Mouse (Mus musculus): ENCODE measurements around the gene Gm12166. TPM values are rescaled to one million over a fixed set of nuclear protein-coding genes. Genes with fewer than 3 reads are reported as not detected.

Gene Gm12166
- polyA plus RNA-seq, 1 experiment: 9.4 TPM

- Histone ChIP-seq H3K27ac (ENCODE audit: insufficient read depth, low read length) (no peak overlapping the region), H3K4me3 (ENCODE audit: extremely low read depth, insufficient read depth, insufficient read length) (no peak overlapping the region), H3K36me3 (ENCODE audit: control insufficient read depth, insufficient read depth, low read length) (no peaks in the 10 kb centered on the region), H3K27me3 (ENCODE audit: control insufficient read depth, insufficient read depth, low read length) (no peaks in the 10 kb centered on the region), H3K4me1 (ENCODE audit: control insufficient read depth, insufficient read depth, insufficient read length) (no peaks in the 10 kb centered on the region)
- DNase-seq (ENCODE audit: low read depth in 1 of 2, low spot score in 2 of 2): no peak
- WGBS: 78% methylated on average over 2 of the region's 2 CpGs
- TF ChIP-seq POLR2A (IDR thresholded peaks at IDR 0.05; ENCODE audit: low read depth, low read length) (no peak), CTCF (IDR thresholded peaks at IDR 0.05; ENCODE audit: extremely low read depth, insufficient read depth, insufficient read length, insufficient replicate concordance) (no peak)
These were observed 22.1 kb downstream of the Gm12166 start for GRCm38 (mm10) chr11:46030026-46030425.

- no peaks in the 10 kb centered on the region for H3K27me3 ChIP-seq (ENCODE audit: control insufficient read depth, insufficient read depth, low read length)
- H3K4me1 ChIP-seq (ENCODE audit: control insufficient read depth, insufficient read depth, insufficient read length): no peaks in the 10 kb centered on the region
- no peak overlapping the region for H3K27ac ChIP-seq (ENCODE audit: insufficient read depth, low read length)
- DNase-seq (ENCODE audit: low read depth in 1 of 2, low spot score in 2 of 2): peak in 1 of 2 experiments; percentile 0
- no peaks in the 10 kb centered on the region for H3K36me3 ChIP-seq (ENCODE audit: control insufficient read depth, insufficient read depth, low read length)
- 47% methylated on average over 2 of the region's 2 CpGs for WGBS
- no peak overlapping the region for H3K4me3 ChIP-seq (ENCODE audit: extremely low read depth, insufficient read depth, insufficient read length)
- TF ChIP-seq CTCF (IDR thresholded peaks at IDR 0.05; ENCODE audit: extremely low read depth, insufficient read depth, insufficient read length, insufficient replicate concordance) (no peak), POLR2A (IDR thresholded peaks at IDR 0.05; ENCODE audit: low read depth, low read length) (no peak)
These were observed 22.6 kb downstream of the Gm12166 start for GRCm38 (mm10) chr11:46029485-46029884.

- no peaks in the 10 kb centered on the region for H3K4me1 ChIP-seq (ENCODE audit: control insufficient read depth, insufficient read depth, insufficient read length)
- 90% methylated on average over 6 of the region's 6 CpGs for WGBS
- H3K4me3 ChIP-seq (ENCODE audit: extremely low read depth, insufficient read depth, insufficient read length): no peak overlapping the region
- no peak overlapping the region for H3K27ac ChIP-seq (ENCODE audit: insufficient read depth, low read length)
- no peak for DNase-seq (ENCODE audit: low read depth in 1 of 2, low spot score in 2 of 2)
- TF ChIP-seq POLR2A (IDR thresholded peaks at IDR 0.05; ENCODE audit: low read depth, low read length) (no peak), CTCF (IDR thresholded peaks at IDR 0.05; ENCODE audit: extremely low read depth, insufficient read depth, insufficient read length, insufficient replicate concordance) (no peak)
- H3K36me3 ChIP-seq (ENCODE audit: control insufficient read depth, insufficient read depth, low read length): no peaks in the 10 kb centered on the region
- no peaks in the 10 kb centered on the region for H3K27me3 ChIP-seq (ENCODE audit: control insufficient read depth, insufficient read depth, low read length)
These were observed 23.9 kb downstream of the Gm12166 start for GRCm38 (mm10) chr11:46027952-46028814.

DNA sequence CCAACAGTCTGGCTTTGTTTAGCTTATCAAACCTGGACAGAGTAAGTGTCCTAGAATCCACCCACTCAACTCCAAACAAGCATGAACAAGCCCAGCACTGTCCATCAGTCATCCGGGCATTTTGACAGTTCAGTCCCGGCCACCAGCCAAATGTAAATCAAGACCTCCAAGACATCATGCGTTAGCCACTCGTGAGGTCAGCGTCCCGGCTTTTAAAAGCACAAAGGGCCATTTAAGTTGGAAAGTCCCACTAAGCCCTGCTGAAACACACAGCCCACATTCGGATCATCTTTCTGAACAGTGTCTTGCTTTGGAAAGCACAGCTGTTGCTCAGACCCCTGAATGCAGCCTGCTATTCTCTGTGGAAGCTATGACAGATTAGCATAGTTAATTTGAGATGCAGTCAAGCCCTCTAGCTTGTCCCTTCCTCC is 26.1 kb downstream of the Gm12166 start:
- no peaks in the 10 kb centered on the region for H3K27me3 ChIP-seq (ENCODE audit: control insufficient read depth, insufficient read depth, low read length)
- no peak overlapping the region for H3K27ac ChIP-seq (ENCODE audit: insufficient read depth, low read length)
- 86% methylated on average over 7 of the region's 7 CpGs for WGBS
- TF ChIP-seq POLR2A (IDR thresholded peaks at IDR 0.05; ENCODE audit: low read depth, low read length): no peak
- no peak for TF ChIP-seq CTCF (IDR thresholded peaks at IDR 0.05; ENCODE audit: extremely low read depth, insufficient read depth, insufficient read length, insufficient replicate concordance)
- H3K36me3 ChIP-seq (ENCODE audit: control insufficient read depth, insufficient read depth, low read length): no peaks in the 10 kb centered on the region
- no peak for DNase-seq (ENCODE audit: low read depth in 1 of 2, low spot score in 2 of 2)
- no peak overlapping the region for H3K4me3 ChIP-seq (ENCODE audit: extremely low read depth, insufficient read depth, insufficient read length)
- no peaks in the 10 kb centered on the region for H3K4me1 ChIP-seq (ENCODE audit: control insufficient read depth, insufficient read depth, insufficient read length)

DNA sequence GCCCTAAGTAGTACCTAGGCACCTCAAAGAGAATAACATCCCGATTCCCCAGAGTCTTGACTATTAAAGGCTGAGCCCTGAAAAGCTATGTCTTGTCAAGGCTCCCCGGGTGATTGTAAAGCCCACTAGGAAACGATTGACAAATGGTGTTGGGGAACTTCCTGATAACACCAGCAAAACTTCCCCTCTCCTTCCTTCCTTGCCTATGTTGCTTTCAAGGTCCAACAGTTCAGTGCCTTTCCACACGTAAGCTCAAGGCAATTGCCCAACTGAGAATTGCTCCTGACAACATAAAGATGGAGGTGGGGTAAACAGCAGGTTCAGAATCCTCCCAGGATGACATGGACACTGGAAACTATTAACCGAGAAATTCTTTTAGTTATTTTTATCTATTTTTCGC is 29.1 kb downstream of the Gm12166 start:
- no peaks in the 10 kb centered on the region for H3K36me3 ChIP-seq (ENCODE audit: control insufficient read depth, insufficient read depth, low read length)
- 49% methylated on average over 6 of the region's 6 CpGs for WGBS
- no peak overlapping the region for H3K4me3 ChIP-seq (ENCODE audit: extremely low read depth, insufficient read depth, insufficient read length)
- TF ChIP-seq POLR2A (IDR thresholded peaks at IDR 0.05; ENCODE audit: low read depth, low read length): no peak
- TF ChIP-seq CTCF (IDR thresholded peaks at IDR 0.05; ENCODE audit: extremely low read depth, insufficient read depth, insufficient read length, insufficient replicate concordance): no peak
- H3K27me3 ChIP-seq (ENCODE audit: control insufficient read depth, insufficient read depth, low read length): no peaks in the 10 kb centered on the region
- H3K27ac ChIP-seq (ENCODE audit: insufficient read depth, low read length): no peak overlapping the region
- no peak for DNase-seq (ENCODE audit: low read depth in 1 of 2, low spot score in 2 of 2)
- H3K4me1 ChIP-seq (ENCODE audit: control insufficient read depth, insufficient read depth, insufficient read length): no peaks in the 10 kb centered on the region

GRCm38 (mm10) chr11:46021850-46022249 is 30.3 kb downstream of the Gm12166 start:
- H3K27me3 ChIP-seq (ENCODE audit: control insufficient read depth, insufficient read depth, low read length): no peaks in the 10 kb centered on the region

DNA sequence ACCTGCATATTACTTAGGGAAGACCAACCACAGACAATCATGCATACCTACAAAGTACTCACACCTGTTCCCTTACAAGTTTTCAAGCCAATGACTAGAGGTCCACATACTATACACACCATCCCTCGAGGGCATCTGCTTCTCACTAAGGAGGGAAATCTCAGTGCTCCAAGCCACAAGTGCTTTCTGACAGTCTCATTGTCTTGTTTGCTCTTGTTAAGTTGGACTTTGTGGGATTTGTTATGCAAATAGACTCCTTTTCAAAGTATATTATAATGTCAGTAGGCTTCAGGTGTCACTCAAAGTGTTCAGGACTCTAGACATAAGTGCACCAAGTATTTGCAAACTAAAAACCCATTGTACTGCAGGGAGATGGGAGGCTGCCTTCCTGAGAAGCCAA is 31.9 kb downstream of the Gm12166 start:
- H3K27me3 ChIP-seq (ENCODE audit: control insufficient read depth, insufficient read depth, low read length): no peaks in the 10 kb centered on the region
- H3K4me1 ChIP-seq (ENCODE audit: control insufficient read depth, insufficient read depth, insufficient read length): no peaks in the 10 kb centered on the region
- no peaks in the 10 kb centered on the region for H3K36me3 ChIP-seq (ENCODE audit: control insufficient read depth, insufficient read depth, low read length)
- no peak overlapping the region for H3K4me3 ChIP-seq (ENCODE audit: extremely low read depth, insufficient read depth, insufficient read length)
- H3K27ac ChIP-seq (ENCODE audit: insufficient read depth, low read length): no peak overlapping the region
- 76% methylated on average over 1 of the region's 1 CpGs for WGBS
- TF ChIP-seq CTCF (IDR thresholded peaks at IDR 0.05; ENCODE audit: extremely low read depth, insufficient read depth, insufficient read length, insufficient replicate concordance): no peak
- no peak for TF ChIP-seq POLR2A (IDR thresholded peaks at IDR 0.05; ENCODE audit: low read depth, low read length)
- no peak for DNase-seq (ENCODE audit: low read depth in 1 of 2, low spot score in 2 of 2)

More at GRCm38 (mm10) chr11:46021850-46022249, 30.3 kb downstream of the Gm12166 start:
- Histone ChIP-seq H3K36me3 (ENCODE audit: control insufficient read depth, insufficient read depth, low read length) (no peaks in the 10 kb centered on the region), H3K4me1 (ENCODE audit: control insufficient read depth, insufficient read depth, insufficient read length) (no peaks in the 10 kb centered on the region), H3K4me3 (ENCODE audit: extremely low read depth, insufficient read depth, insufficient read length) (no peak overlapping the region), H3K27ac (ENCODE audit: insufficient read depth, low read length) (no peak overlapping the region)
- no peak for DNase-seq (ENCODE audit: low read depth in 1 of 2, low spot score in 2 of 2)
- TF ChIP-seq POLR2A (IDR thresholded peaks at IDR 0.05; ENCODE audit: low read depth, low read length): no peak
- TF ChIP-seq CTCF (IDR thresholded peaks at IDR 0.05; ENCODE audit: extremely low read depth, insufficient read depth, insufficient read length, insufficient replicate concordance): no peak
